Mouse (Mus musculus): ENCODE measurements at regions not wholly inside any gene's neighbourhood (a gene's known extent, or its start where the extent isn't known, plus 50 kb on each side); places are given as distances from the start of the nearest gene placed in this dataset.

DNA sequence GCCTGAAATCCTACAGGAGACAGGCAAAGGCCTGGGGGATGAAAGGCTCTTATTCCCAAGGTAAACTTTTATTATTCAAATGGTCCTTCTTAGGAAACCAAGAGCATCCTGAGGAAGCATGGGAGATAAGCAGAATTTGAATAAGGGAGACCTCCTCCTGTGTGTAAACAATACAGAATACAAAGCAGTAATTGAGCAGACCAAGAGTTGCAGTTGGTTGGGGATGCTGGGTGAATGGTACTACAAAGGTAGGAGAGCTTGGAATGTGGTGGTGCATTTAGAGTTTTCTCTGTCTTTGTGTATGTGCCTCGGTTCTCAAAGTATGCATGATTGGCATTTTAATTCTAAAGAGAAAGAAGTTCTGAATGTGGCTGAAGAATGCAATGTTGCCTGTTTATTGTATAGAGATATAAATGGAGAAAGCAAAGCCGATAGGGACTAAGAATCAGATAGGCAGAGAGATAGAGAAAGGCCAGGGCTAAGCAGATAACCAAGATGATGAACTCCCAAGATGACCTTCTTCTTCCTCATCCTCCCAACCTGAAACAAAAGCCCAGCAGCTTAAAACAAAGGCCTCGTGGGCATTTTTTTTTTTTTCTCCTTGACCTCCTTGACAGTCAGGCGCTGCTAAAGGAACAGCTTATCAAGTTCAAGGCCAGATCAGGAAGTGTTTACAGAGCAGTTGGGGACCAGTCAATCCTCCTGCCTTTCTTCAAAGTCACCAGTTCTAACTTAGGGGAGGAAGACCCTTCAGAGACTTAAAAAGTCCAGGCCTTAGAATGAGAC is 175.6 kb downstream of the Usp46 start:
- Histone ChIP-seq H3K4me2 (ENCODE audit: low read depth, low read length) (no peak overlapping the region), H3K9ac (ENCODE audit: low read length) (no peak overlapping the region), H3K27me3 (ENCODE audit: control insufficient read depth, insufficient read depth, low read length) (no peaks in the 10 kb centered on the region), H3K9me3 (replicated peaks; ENCODE audit: control insufficient read depth, low read length) (0 out of 2 replicates have a peak, but pooled peaks cover 4% of the 10 kb centered on the region), H3K4me1 (ENCODE audit: control insufficient read depth, insufficient read depth, low read length) (no peaks in the 10 kb centered on the region), H3K27ac (ENCODE audit: low read length) (no peak overlapping the region), H3K4me3 (replicated peaks; ENCODE audit: low read length) (no peak overlapping the region), H3K36me3 (ENCODE audit: control insufficient read depth, insufficient read depth, low read length) (no peaks in the 10 kb centered on the region)
- WGBS: 68% methylated on average over 4 of the region's 4 CpGs
- ATAC-seq (ENCODE audit: insufficient read depth, low FRiP score): no peak

GRCm38 (mm10) chr5:73895186-73895585 is 173.0 kb downstream of the Usp46 start:
- WGBS: 92% methylated on average over 5 of the region's 5 CpGs
- no peak for ATAC-seq (ENCODE audit: insufficient read depth, low FRiP score)
- Histone ChIP-seq H3K9me3 (replicated peaks; ENCODE audit: control insufficient read depth, low read length) (0 out of 2 replicates have a peak, but pooled peaks cover 4% of the 10 kb centered on the region), H3K36me3 (ENCODE audit: control insufficient read depth, insufficient read depth, low read length) (no peaks in the 10 kb centered on the region), H3K4me1 (ENCODE audit: control insufficient read depth, insufficient read depth, low read length) (no peaks in the 10 kb centered on the region), H3K4me3 (replicated peaks; ENCODE audit: low read length) (no peak overlapping the region), H3K4me2 (ENCODE audit: low read depth, low read length) (no peak overlapping the region), H3K9ac (ENCODE audit: low read length) (no peak overlapping the region), H3K27ac (ENCODE audit: low read length) (no peak overlapping the region), H3K27me3 (ENCODE audit: control insufficient read depth, insufficient read depth, low read length) (no peaks in the 10 kb centered on the region)

GRCm38 (mm10) chr5:73896785-73897184 is 171.4 kb downstream of the Usp46 start:
- Histone ChIP-seq H3K9me3 (replicated peaks; ENCODE audit: control insufficient read depth, low read length) (0 out of 2 replicates have a peak, but pooled peaks cover 4% of the 10 kb centered on the region), H3K4me3 (replicated peaks; ENCODE audit: low read length) (no peak overlapping the region), H3K4me2 (ENCODE audit: low read depth, low read length) (no peak overlapping the region), H3K9ac (ENCODE audit: low read length) (no peak overlapping the region), H3K27me3 (ENCODE audit: control insufficient read depth, insufficient read depth, low read length) (no peaks in the 10 kb centered on the region), H3K27ac (ENCODE audit: low read length) (no peak overlapping the region), H3K4me1 (ENCODE audit: control insufficient read depth, insufficient read depth, low read length) (no peaks in the 10 kb centered on the region), H3K36me3 (ENCODE audit: control insufficient read depth, insufficient read depth, low read length) (no peaks in the 10 kb centered on the region)
- 94% methylated on average over 1 of the region's 1 CpGs for WGBS
- no peak for ATAC-seq (ENCODE audit: insufficient read depth, low FRiP score)

DNA sequence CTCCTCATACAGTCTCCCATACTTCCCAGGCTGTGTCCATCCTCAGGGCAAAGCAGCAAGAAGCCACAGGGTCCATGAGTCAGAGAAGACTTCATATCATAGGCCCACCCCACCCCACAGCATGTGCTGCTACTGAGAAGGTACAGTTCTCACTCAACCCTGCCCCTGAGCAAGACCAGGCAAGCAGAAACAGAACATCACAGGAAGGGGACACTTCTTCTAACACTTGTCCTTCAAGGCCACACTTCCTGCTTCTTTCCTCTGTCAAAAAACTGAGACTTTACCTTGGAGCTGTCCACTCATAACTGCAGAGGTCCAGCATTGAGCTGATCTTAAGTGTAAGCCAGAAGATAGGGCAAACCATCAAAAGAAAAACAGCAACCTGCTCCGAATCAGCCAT is 166.6 kb downstream of the Usp46 start:
- no peak overlapping the region for H3K9ac ChIP-seq (ENCODE audit: low read length)
- no peaks in the 10 kb centered on the region for H3K36me3 ChIP-seq (ENCODE audit: control insufficient read depth, insufficient read depth, low read length)
- 81% methylated on average over 1 of the region's 1 CpGs for WGBS
- H3K27me3 ChIP-seq (ENCODE audit: control insufficient read depth, insufficient read depth, low read length): no peaks in the 10 kb centered on the region
- H3K9me3 ChIP-seq (replicated peaks; ENCODE audit: control insufficient read depth, low read length): no peaks in the 10 kb centered on the region
- no peak for ATAC-seq (ENCODE audit: insufficient read depth, low FRiP score)
- no peak overlapping the region for H3K4me2 ChIP-seq (ENCODE audit: low read depth, low read length)
- H3K4me3 ChIP-seq (replicated peaks; ENCODE audit: low read length): no peak overlapping the region
- no peak overlapping the region for H3K27ac ChIP-seq (ENCODE audit: low read length)
- H3K4me1 ChIP-seq (ENCODE audit: control insufficient read depth, insufficient read depth, low read length): no peaks in the 10 kb centered on the region

GRCm38 (mm10) chr5:73902470-73903218 is 165.6 kb downstream of the Usp46 start:
- Histone ChIP-seq H3K36me3 (ENCODE audit: control insufficient read depth, insufficient read depth, low read length) (no peaks in the 10 kb centered on the region), H3K4me2 (ENCODE audit: low read depth, low read length) (no peak overlapping the region), H3K9ac (ENCODE audit: low read length) (no peak overlapping the region), H3K4me3 (replicated peaks; ENCODE audit: low read length) (no peak overlapping the region), H3K4me1 (ENCODE audit: control insufficient read depth, insufficient read depth, low read length) (no peaks in the 10 kb centered on the region), H3K9me3 (replicated peaks; ENCODE audit: control insufficient read depth, low read length) (no peaks in the 10 kb centered on the region), H3K27ac (ENCODE audit: low read length) (no peak overlapping the region), H3K27me3 (ENCODE audit: control insufficient read depth, insufficient read depth, low read length) (no peaks in the 10 kb centered on the region)
- 57% methylated on average over 7 of the region's 7 CpGs for WGBS
- ATAC-seq (ENCODE audit: insufficient read depth, low FRiP score): no peak

DNA sequence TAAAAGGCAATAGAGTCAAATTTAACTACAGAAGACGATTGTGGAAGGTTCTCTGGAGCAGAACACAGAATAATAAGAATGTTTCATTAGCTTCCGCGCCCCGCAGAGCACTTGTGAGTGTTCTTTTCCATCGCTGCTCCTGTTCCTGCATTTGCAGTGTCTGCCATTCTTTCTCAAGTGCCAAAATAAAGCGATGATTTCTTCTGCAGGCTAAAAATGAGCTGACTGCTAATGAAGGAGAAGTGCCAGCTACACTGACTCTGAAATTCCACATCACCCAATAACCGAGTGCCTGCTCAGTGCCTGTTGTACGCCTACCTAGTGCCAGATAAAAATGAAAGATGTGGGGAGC is 165.0 kb downstream of the Usp46 start:
- H3K4me2 ChIP-seq (ENCODE audit: low read depth, low read length): no peak overlapping the region
- no peaks in the 10 kb centered on the region for H3K36me3 ChIP-seq (ENCODE audit: control insufficient read depth, insufficient read depth, low read length)
- 0 out of 2 replicates have a peak overlapping the region, but pooled peaks have one; percentile 0 for H3K27ac ChIP-seq (ENCODE audit: low read length)
- WGBS: 61% methylated on average over 8 of the region's 8 CpGs
- no peak overlapping the region for H3K4me3 ChIP-seq (replicated peaks; ENCODE audit: low read length)
- H3K9ac ChIP-seq (ENCODE audit: low read length): no peak overlapping the region
- H3K9me3 ChIP-seq (replicated peaks; ENCODE audit: control insufficient read depth, low read length): no peaks in the 10 kb centered on the region
- H3K27me3 ChIP-seq (ENCODE audit: control insufficient read depth, insufficient read depth, low read length): no peaks in the 10 kb centered on the region
- no peaks in the 10 kb centered on the region for H3K4me1 ChIP-seq (ENCODE audit: control insufficient read depth, insufficient read depth, low read length)
- ATAC-seq (ENCODE audit: insufficient read depth, low FRiP score): no peak

DNA sequence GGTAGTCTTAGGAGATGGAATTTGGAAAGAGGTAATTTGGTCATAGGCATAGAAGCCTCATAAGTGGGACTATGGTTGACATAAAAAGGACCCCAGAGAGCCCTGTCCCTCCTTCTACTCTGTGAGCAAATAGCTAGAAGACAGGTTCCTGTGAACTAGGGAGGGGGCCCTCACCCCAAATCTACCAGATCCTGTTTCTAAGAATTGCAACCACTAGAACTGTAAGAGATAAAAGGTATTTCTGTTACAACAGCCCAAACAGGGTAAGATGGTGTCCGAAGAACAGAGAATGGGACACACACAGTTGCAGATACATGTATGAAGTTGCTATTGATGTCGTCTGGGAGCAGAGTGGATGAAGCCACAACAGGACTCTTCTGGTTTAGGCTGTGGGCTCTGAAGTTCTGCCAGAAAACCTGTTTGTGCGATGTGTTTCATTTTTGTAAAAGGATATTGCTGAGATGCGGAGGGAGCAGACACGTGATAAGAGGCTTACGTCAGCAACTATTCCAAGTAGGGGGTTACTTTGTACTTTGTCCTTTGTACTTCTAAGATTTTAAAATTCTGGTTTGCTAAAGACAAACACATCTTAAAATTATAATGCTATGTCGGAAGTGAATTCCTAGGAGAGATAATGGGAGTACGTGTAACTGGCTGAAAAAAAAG is 164.0 kb downstream of the Usp46 start:
- no peak for ATAC-seq (ENCODE audit: insufficient read depth, low FRiP score)
- Histone ChIP-seq H3K4me1 (ENCODE audit: control insufficient read depth, insufficient read depth, low read length) (no peaks in the 10 kb centered on the region), H3K4me2 (ENCODE audit: low read depth, low read length) (no peak overlapping the region), H3K9ac (ENCODE audit: low read length) (no peak overlapping the region), H3K27me3 (ENCODE audit: control insufficient read depth, insufficient read depth, low read length) (no peaks in the 10 kb centered on the region), H3K9me3 (replicated peaks; ENCODE audit: control insufficient read depth, low read length) (no peaks in the 10 kb centered on the region), H3K27ac (ENCODE audit: low read length) (no peak overlapping the region), H3K4me3 (replicated peaks; ENCODE audit: low read length) (no peak overlapping the region), H3K36me3 (ENCODE audit: control insufficient read depth, insufficient read depth, low read length) (no peaks in the 10 kb centered on the region)
- WGBS: 84% methylated on average over 8 of the region's 8 CpGs

DNA sequence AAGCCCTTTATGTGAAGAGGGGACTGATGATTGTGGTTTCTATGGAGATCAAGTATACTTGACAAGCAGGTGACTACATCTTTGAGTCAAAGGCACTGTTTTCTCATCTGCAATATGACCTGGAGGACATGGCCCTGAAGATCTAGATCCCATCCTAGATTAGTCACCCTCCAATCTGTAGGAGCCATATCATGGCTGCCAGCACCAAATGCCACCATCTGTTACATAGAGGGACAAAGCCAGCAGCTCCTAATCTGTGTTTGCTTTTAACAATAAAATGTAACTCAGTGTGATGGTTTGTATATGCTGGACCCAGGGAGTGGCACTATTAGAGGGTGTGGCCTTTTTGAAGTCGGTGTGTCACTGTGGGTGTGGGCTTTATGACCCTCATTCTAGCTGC is 156.1 kb downstream of the Usp46 start:
- H3K9me3 ChIP-seq (replicated peaks; ENCODE audit: control insufficient read depth, low read length): no peaks in the 10 kb centered on the region
- ATAC-seq (ENCODE audit: insufficient read depth, low FRiP score): no peak
- no peak overlapping the region for H3K27ac ChIP-seq (ENCODE audit: low read length)
- WGBS: 52% methylated on average over 1 of the region's 1 CpGs
- no peak overlapping the region for H3K9ac ChIP-seq (ENCODE audit: low read length)
- no peaks in the 10 kb centered on the region for H3K27me3 ChIP-seq (ENCODE audit: control insufficient read depth, insufficient read depth, low read length)
- H3K36me3 ChIP-seq (ENCODE audit: control insufficient read depth, insufficient read depth, low read length): no peaks in the 10 kb centered on the region
- no peaks in the 10 kb centered on the region for H3K4me1 ChIP-seq (ENCODE audit: control insufficient read depth, insufficient read depth, low read length)
- no peak overlapping the region for H3K4me3 ChIP-seq (replicated peaks; ENCODE audit: low read length)
- no peak overlapping the region for H3K4me2 ChIP-seq (ENCODE audit: low read depth, low read length)

DNA sequence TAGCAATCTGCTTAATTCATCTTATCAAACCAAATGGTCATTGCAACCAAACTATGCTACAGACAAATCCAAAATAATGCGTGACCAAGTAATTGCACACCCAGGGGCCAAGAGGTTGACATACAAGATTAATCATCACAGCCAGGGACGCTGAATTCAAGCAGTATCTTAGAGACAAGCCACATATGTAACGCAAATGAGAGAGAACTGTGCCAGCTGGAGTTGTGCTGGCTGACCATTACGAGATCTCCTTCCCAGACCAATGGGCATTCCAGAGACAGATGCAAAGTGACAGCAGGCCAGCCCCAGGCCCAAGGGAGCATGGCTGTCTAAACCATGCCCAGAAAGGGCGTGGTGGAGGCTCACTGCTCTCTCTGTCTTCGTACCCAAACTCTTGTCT is 155.1 kb downstream of the Usp46 start:
- Histone ChIP-seq H3K27ac (ENCODE audit: low read length) (no peak overlapping the region), H3K27me3 (ENCODE audit: control insufficient read depth, insufficient read depth, low read length) (no peaks in the 10 kb centered on the region), H3K9me3 (replicated peaks; ENCODE audit: control insufficient read depth, low read length) (no peaks in the 10 kb centered on the region), H3K36me3 (ENCODE audit: control insufficient read depth, insufficient read depth, low read length) (no peaks in the 10 kb centered on the region), H3K4me2 (ENCODE audit: low read depth, low read length) (no peak overlapping the region), H3K4me1 (ENCODE audit: control insufficient read depth, insufficient read depth, low read length) (no peaks in the 10 kb centered on the region), H3K4me3 (replicated peaks; ENCODE audit: low read length) (no peak overlapping the region), H3K9ac (ENCODE audit: low read length) (no peak overlapping the region)
- WGBS: 59% methylated on average over 6 of the region's 6 CpGs
- no peak for ATAC-seq (ENCODE audit: insufficient read depth, low FRiP score)
